Mouse (Mus musculus): Measurements from ENCODE around the gene Abcg2. TPM values are rescaled to one million over a fixed set of nuclear protein-coding genes. Genes with fewer than 3 reads are reported as not detected.

Gene Abcg2
- polyA plus RNA-seq, 1 experiment from 2014 or later: 49.2 TPM

DNA sequence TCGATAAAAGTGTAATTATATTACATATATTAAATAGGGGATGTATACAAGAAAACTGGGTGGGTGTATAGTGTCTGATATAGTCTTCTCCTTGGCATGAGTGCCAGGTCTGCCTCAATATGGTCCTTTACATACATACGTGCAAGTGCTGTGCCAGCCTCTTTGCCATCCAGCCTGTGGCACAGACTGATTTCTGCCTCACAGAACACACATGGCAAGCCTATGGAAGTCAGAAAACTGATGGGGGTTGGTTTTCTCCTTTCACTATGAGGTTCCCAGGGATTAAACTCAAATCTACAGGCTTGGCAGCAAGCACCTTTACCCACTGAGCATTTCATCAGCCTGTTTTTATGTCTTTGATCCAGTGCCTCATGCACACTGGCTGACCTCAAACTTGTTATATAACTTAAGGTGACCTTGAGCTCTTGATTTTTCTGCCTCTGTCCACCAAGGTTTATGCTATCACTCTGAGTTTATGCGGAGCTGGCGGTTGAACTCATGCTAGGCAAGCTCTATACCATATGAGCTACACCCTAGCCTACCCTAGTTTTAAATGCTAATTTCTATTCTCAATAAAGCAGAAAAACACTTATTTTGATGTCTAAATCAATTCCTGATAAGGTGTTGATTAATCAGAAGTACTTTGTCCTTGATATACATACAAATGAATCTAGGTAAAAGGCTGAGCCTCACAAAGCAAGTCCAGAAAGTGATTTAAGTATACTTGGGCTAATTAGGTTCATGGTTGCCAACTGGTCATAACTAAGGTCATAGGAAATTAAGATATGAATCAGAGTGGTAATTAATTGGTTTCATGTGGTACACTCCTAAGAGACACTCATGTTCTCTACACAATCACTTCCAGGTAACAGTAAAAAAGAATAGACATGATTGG lies 26.7 kb downstream of the Abcg2 start:
- peak; percentile 81 for ATAC-seq (ENCODE audit: insufficient number of reproducible peaks, low FRiP score, low TSS enrichment, low read depth)
- DNase-seq (ENCODE audit: low spot score): peak; percentile 36
- Histone ChIP-seq H3K4me2 (ENCODE audit: low read depth, severe bottlenecking) (no peak overlapping the region), H3K4me1 (ENCODE audit: control insufficient read depth, insufficient read depth, low read length) (no peaks in the 10 kb centered on the region), H3K9me3 (ENCODE audit: control insufficient read depth, low read length) (peaks cover 2% of the 10 kb centered on the region; the same call in 1 of the 2 replicates), H3K4me3 (ENCODE audit: low read depth, low read length) (no peak overlapping the region), H3K27me3 (ENCODE audit: control insufficient read depth, insufficient read depth, low read length) (no peaks in the 10 kb centered on the region), H3K27ac (replicated peaks; ENCODE audit: low read depth, low read length) (no peak overlapping the region), H3K36me3 (ENCODE audit: control insufficient read depth, insufficient read depth, low read length) (no peaks in the 10 kb centered on the region), H3K9ac (ENCODE audit: low read length) (no peak overlapping the region)
- 65% methylated on average over 4 of the region's 4 CpGs for WGBS

DNA sequence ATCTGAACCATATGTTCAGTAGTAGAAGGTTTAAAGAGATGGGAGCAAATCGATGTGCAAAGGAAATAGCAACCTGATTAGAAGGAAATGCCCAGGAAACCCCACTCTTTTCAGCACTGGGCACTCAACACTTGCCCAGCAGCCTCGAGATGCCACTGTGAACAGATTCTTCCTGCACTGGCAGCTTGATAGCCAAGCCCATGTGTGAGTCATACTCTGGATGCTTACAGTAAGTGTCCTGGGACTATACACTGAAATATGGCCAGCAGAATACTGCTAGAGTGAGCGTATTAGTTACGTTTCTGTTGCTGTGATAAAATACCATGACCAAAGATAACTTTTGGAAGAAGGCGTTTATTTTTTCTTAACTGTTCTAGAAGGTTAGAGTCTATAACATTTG lies 39.8 kb downstream of the Abcg2 start:
- 89% methylated on average over 5 of the region's 5 CpGs for WGBS
- ATAC-seq (ENCODE audit: insufficient number of reproducible peaks, low FRiP score, low TSS enrichment, low read depth) (no peak), DNase-seq (ENCODE audit: low spot score) (no peak)
- no peaks in the 10 kb centered on the region for H3K9me3 ChIP-seq (ENCODE audit: control insufficient read depth, low read length)
- H3K4me2 ChIP-seq (ENCODE audit: low read depth, severe bottlenecking): no peak overlapping the region
- H3K4me3 ChIP-seq (ENCODE audit: low read depth, low read length): no peak overlapping the region
- H3K36me3 ChIP-seq (ENCODE audit: control insufficient read depth, insufficient read depth, low read length): no peaks in the 10 kb centered on the region
- H3K4me1 ChIP-seq (ENCODE audit: control insufficient read depth, insufficient read depth, low read length): no peaks in the 10 kb centered on the region
- no peaks in the 10 kb centered on the region for H3K27me3 ChIP-seq (ENCODE audit: control insufficient read depth, insufficient read depth, low read length)
- no peak overlapping the region for H3K27ac ChIP-seq (replicated peaks; ENCODE audit: low read depth, low read length)
- H3K9ac ChIP-seq (ENCODE audit: low read length): no peak overlapping the region

DNA sequence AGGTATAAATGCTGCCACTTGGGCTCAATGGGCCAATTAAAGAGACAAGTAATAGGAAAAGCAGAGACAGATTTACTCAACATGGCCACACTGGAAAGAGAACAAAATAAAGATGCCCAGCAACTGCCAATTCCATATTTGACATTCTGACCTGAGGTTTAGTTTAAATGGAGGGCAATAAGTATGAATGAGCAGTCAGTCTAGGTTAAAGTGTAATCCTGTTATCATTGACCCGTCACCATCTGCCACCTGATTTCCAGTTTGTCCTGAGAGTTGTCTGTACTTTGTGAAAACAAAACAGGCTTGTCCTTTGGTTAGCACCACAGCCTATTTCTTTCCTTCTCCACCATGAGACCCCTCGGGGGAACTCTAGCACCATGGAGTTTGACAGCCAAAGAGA lies 44.9 kb downstream of the Abcg2 start:
- DNase-seq (ENCODE audit: low spot score): no peak
- ATAC-seq (ENCODE audit: insufficient number of reproducible peaks, low FRiP score, low TSS enrichment, low read depth): no peak
- Histone ChIP-seq H3K4me2 (ENCODE audit: low read depth, severe bottlenecking) (no peak overlapping the region), H3K36me3 (ENCODE audit: control insufficient read depth, insufficient read depth, low read length) (no peaks in the 10 kb centered on the region), H3K4me1 (ENCODE audit: control insufficient read depth, insufficient read depth, low read length) (no peaks in the 10 kb centered on the region), H3K9ac (ENCODE audit: low read length) (no peak overlapping the region), H3K9me3 (ENCODE audit: control insufficient read depth, low read length) (no peaks in the 10 kb centered on the region), H3K27ac (replicated peaks; ENCODE audit: low read depth, low read length) (no peak overlapping the region), H3K4me3 (ENCODE audit: low read depth, low read length) (no peak overlapping the region), H3K27me3 (ENCODE audit: control insufficient read depth, insufficient read depth, low read length) (no peaks in the 10 kb centered on the region)
- 94% methylated on average over 2 of the region's 2 CpGs for WGBS

DNA sequence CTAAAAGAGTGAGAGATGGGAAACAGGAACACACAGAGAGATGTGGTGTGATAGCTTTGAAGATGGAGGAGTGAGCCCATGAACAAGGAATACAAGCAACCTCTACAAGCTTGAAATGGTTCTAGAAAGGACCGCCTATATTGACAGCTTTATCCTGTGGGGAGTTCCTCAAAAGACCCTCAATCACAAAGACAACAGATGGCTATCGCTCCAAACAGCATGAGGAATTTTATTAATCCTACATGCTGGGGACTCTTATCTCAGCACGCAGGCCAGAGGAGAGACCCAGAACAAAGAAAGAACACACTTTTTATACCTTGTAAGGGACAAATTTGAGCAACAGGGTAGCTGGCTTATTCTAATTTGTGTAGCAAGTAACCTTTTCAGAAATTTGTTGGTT lies 48.1 kb downstream of the Abcg2 start:
- Histone ChIP-seq H3K27me3 (ENCODE audit: control insufficient read depth, insufficient read depth, low read length) (no peaks in the 10 kb centered on the region), H3K4me3 (ENCODE audit: low read depth, low read length) (no peak overlapping the region), H3K36me3 (ENCODE audit: control insufficient read depth, insufficient read depth, low read length) (no peaks in the 10 kb centered on the region), H3K27ac (replicated peaks; ENCODE audit: low read depth, low read length) (no peak overlapping the region), H3K4me2 (ENCODE audit: low read depth, severe bottlenecking) (no peak overlapping the region), H3K9ac (ENCODE audit: low read length) (no peak overlapping the region), H3K4me1 (ENCODE audit: control insufficient read depth, insufficient read depth, low read length) (no peaks in the 10 kb centered on the region), H3K9me3 (ENCODE audit: control insufficient read depth, low read length) (no peaks in the 10 kb centered on the region)
- ATAC-seq (ENCODE audit: insufficient number of reproducible peaks, low FRiP score, low TSS enrichment, low read depth) (no peak), DNase-seq (ENCODE audit: low spot score) (no peak)
- 75% methylated on average over 3 of the region's 3 CpGs for WGBS

DNA sequence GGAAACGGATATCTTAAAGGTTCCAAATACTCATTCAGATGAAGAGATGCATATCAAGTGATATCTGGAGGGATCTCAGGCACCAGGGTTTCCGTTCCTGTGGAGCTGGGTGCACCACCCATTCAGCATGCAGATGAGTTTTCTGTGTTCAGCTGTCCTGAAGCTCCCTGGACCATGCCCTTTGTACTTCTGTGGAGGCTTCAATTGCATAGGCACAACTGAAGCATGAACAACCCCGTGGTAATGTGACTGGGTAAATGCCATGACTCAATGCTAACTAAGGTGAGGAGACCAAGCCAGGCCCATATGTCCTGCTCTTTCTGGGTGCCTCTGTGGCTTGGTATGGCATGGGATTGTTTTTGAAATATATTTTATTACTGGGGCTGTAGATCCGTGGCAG lies 49.4 kb downstream of the Abcg2 start:
- 79% methylated on average over 4 of the region's 4 CpGs for WGBS

DNA sequence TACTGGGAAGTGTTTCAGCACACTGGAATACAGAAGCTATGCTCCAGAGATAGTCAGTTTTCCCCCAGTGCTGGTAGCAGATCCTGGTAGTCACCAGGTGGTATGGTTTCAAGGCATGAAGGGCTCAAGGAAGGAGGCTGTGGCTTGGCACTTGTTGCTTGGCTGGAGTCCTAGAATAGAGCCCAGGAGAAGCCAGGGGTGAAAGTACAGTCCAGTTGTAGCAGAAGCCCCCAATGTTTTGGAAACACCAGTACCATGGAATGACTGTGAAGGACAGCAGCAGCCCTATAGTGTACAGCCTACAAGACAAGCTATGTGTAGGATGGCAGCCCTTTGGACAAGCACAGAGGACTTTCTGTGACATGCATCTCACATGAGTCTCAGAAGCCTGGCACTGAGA lies 54.2 kb downstream of the Abcg2 start:
- ATAC-seq (ENCODE audit: insufficient number of reproducible peaks, low FRiP score, low TSS enrichment, low read depth) (no peak), DNase-seq (ENCODE audit: low spot score) (no peak)
- no peaks in the 10 kb centered on the region for H3K9me3 ChIP-seq (ENCODE audit: control insufficient read depth, low read length)
- H3K27me3 ChIP-seq (ENCODE audit: control insufficient read depth, insufficient read depth, low read length): no peaks in the 10 kb centered on the region
- H3K9ac ChIP-seq (ENCODE audit: low read length): no peak overlapping the region
- H3K4me1 ChIP-seq (ENCODE audit: control insufficient read depth, insufficient read depth, low read length): no peaks in the 10 kb centered on the region
- no peak overlapping the region for H3K4me2 ChIP-seq (ENCODE audit: low read depth, severe bottlenecking)
- H3K36me3 ChIP-seq (ENCODE audit: control insufficient read depth, insufficient read depth, low read length): no peaks in the 10 kb centered on the region
- no peak overlapping the region for H3K4me3 ChIP-seq (ENCODE audit: low read depth, low read length)
- H3K27ac ChIP-seq (replicated peaks; ENCODE audit: low read depth, low read length): no peak overlapping the region

More for the DNA sequence above, 49.4 kb downstream of the Abcg2 start:
- H3K4me2 ChIP-seq (ENCODE audit: low read depth, severe bottlenecking): no peak overlapping the region
- no peaks in the 10 kb centered on the region for H3K9me3 ChIP-seq (ENCODE audit: control insufficient read depth, low read length)
- no peak overlapping the region for H3K4me3 ChIP-seq (ENCODE audit: low read depth, low read length)
- ATAC-seq (ENCODE audit: insufficient number of reproducible peaks, low FRiP score, low TSS enrichment, low read depth) (no peak), DNase-seq (ENCODE audit: low spot score) (no peak)
- H3K9ac ChIP-seq (ENCODE audit: low read length): no peak overlapping the region
- H3K4me1 ChIP-seq (ENCODE audit: control insufficient read depth, insufficient read depth, low read length): no peaks in the 10 kb centered on the region
- no peak overlapping the region for H3K27ac ChIP-seq (replicated peaks; ENCODE audit: low read depth, low read length)
- H3K27me3 ChIP-seq (ENCODE audit: control insufficient read depth, insufficient read depth, low read length): no peaks in the 10 kb centered on the region
- no peaks in the 10 kb centered on the region for H3K36me3 ChIP-seq (ENCODE audit: control insufficient read depth, insufficient read depth, low read length)

DNA sequence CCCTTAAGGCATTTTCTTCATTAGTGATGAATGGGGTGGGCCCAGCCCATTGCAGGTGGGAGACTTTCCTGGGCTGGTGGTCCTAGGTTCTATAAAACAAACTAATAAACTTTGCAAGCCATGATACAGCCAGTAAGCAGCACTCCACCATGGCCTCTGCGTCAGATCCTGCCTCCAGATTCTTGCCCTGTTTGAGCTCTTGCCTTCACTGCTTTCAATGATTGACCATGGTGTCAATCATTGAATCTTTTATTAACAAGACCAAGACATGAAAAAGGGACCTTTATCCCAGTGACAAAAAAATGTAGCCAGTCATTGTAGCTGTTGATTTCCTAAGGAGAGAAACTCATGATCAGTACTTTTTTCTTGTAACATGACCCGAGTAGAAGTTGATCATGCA lies 55.1 kb downstream of the Abcg2 start:
- DNase-seq (ENCODE audit: low spot score) (no peak), ATAC-seq (ENCODE audit: insufficient number of reproducible peaks, low FRiP score, low TSS enrichment, low read depth) (no peak)
- no peak overlapping the region for H3K4me3 ChIP-seq (ENCODE audit: low read depth, low read length)
- no peaks in the 10 kb centered on the region for H3K27me3 ChIP-seq (ENCODE audit: control insufficient read depth, insufficient read depth, low read length)
- no peak overlapping the region for H3K4me2 ChIP-seq (ENCODE audit: low read depth, severe bottlenecking)
- no peaks in the 10 kb centered on the region for H3K9me3 ChIP-seq (ENCODE audit: control insufficient read depth, low read length)
- no peaks in the 10 kb centered on the region for H3K4me1 ChIP-seq (ENCODE audit: control insufficient read depth, insufficient read depth, low read length)
- no peak overlapping the region for H3K27ac ChIP-seq (replicated peaks; ENCODE audit: low read depth, low read length)
- 77% methylated on average over 2 of the region's 2 CpGs for WGBS
- no peaks in the 10 kb centered on the region for H3K36me3 ChIP-seq (ENCODE audit: control insufficient read depth, insufficient read depth, low read length)
- H3K9ac ChIP-seq (ENCODE audit: low read length): no peak overlapping the region

DNA sequence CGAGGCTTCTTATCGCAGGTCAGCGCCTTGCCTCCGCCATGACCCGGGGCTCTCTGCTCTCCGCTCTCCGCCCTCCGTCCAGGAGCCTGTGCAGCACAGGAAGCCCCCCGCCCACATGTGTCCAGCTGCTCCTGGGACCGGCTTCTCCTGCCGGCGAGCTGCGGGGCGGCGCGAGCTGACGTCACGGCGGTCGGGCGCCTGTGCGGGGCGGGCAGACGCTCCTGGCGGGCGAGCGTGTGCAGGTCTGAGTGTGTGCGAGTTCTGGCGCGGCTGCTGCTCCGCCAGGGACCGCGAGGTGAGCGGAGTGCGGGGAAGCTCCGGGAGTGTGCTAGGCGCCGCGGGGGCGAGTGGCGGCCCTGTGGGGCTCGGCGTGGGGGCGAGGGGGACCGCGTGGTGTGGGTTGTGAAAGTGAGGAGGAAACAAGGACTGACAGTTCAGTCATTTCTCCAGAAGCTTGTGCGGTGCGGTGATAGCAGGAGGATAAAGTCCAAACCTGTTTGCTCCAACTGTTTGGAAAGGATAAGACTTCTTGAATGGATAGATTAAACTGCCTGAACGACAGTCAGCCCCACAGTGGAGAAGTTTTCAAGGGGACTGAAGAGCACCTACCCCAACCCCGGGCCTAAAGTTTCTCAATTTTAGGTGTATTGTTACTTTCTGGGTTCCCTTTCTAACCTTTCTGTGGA lies 56.2 kb downstream of the Abcg2 start:
- under 1% methylated on average over 49 of the region's 50 CpGs for WGBS
- H3K4me2 ChIP-seq (ENCODE audit: low read depth, severe bottlenecking): peak overlapping the region; percentile 67
- peak overlapping the region; percentile 59 for H3K4me3 ChIP-seq (ENCODE audit: low read depth, low read length)
- ATAC-seq (ENCODE audit: insufficient number of reproducible peaks, low FRiP score, low TSS enrichment, low read depth) (peak; percentile 96), DNase-seq (ENCODE audit: low spot score) (peak; percentile 88)
- H3K27ac ChIP-seq (replicated peaks; ENCODE audit: low read depth, low read length): peak overlapping the region; percentile 21; the same call in 1 of the 2 replicates
- no peaks in the 10 kb centered on the region for H3K4me1 ChIP-seq (ENCODE audit: control insufficient read depth, insufficient read depth, low read length)
- no peaks in the 10 kb centered on the region for H3K27me3 ChIP-seq (ENCODE audit: control insufficient read depth, insufficient read depth, low read length)
- H3K9ac ChIP-seq (ENCODE audit: low read length): peak overlapping the region; percentile 82
- no peaks in the 10 kb centered on the region for H3K9me3 ChIP-seq (ENCODE audit: control insufficient read depth, low read length)
- no peaks in the 10 kb centered on the region for H3K36me3 ChIP-seq (ENCODE audit: control insufficient read depth, insufficient read depth, low read length)

Data from limb, embryonic 11.5 days (tissue).